Mouse (Mus musculus): ENCODE measurements at regions not wholly inside any gene's neighbourhood (a gene's known extent, or its start where the extent isn't known, plus 50 kb on each side); places are given as distances from the start of the nearest gene placed in this dataset.

- no peak overlapping the region for H3K4me3 ChIP-seq (ENCODE audit: low read depth, low read length)
- no peak overlapping the region for H3K9ac ChIP-seq (ENCODE audit: low read depth, poor library complexity, severe bottlenecking)
- TF ChIP-seq POLR2A (IDR thresholded peaks at IDR 0.05; ENCODE audit: insufficient read depth, low read length) (no peak), EP300 (IDR thresholded peaks at IDR 0.05; ENCODE audit: insufficient read depth, low read depth, low read length) (no peak), CTCF (IDR thresholded peaks at IDR 0.05; ENCODE audit: low read depth, low read length) (no peak)
- no peaks in the 10 kb centered on the region for H3K27me3 ChIP-seq (ENCODE audit: control insufficient read depth, insufficient read depth, low read length, poor library complexity, severe bottlenecking)
- no peak overlapping the region for H3K27ac ChIP-seq (ENCODE audit: insufficient read depth, low read length)
- no peaks in the 10 kb centered on the region for H3K36me3 ChIP-seq (ENCODE audit: control insufficient read depth, insufficient read depth, low read length, poor library complexity, severe bottlenecking)
- H3K4me1 ChIP-seq (ENCODE audit: control insufficient read depth, insufficient read depth, low read length) = no peaks in the 10 kb centered on the region
- no peaks in the 10 kb centered on the region for H3K9me3 ChIP-seq (replicated peaks; ENCODE audit: control insufficient read depth, insufficient read depth, low read length, poor library complexity, severe bottlenecking)
These were observed 768.5 kb upstream of the Klhl1 start for GRCm38 (mm10) chr14:97287447-97287846.

- Histone ChIP-seq H3K9me3 (replicated peaks; ENCODE audit: control insufficient read depth, insufficient read depth, low read length, poor library complexity, severe bottlenecking) (no peaks in the 10 kb centered on the region), H3K4me3 (ENCODE audit: low read depth, low read length) (no peak overlapping the region), H3K27ac (ENCODE audit: insufficient read depth, low read length) (no peak overlapping the region), H3K27me3 (ENCODE audit: control insufficient read depth, insufficient read depth, low read length, poor library complexity, severe bottlenecking) (no peaks in the 10 kb centered on the region), H3K4me1 (ENCODE audit: control insufficient read depth, insufficient read depth, low read length) (no peaks in the 10 kb centered on the region), H3K36me3 (ENCODE audit: control insufficient read depth, insufficient read depth, low read length, poor library complexity, severe bottlenecking) (no peaks in the 10 kb centered on the region), H3K9ac (ENCODE audit: low read depth, poor library complexity, severe bottlenecking) (no peak overlapping the region)
- no peak for TF ChIP-seq CTCF (IDR thresholded peaks at IDR 0.05; ENCODE audit: low read depth, low read length)
- TF ChIP-seq POLR2A (IDR thresholded peaks at IDR 0.05; ENCODE audit: insufficient read depth, low read length) = no peak
- TF ChIP-seq EP300 (IDR thresholded peaks at IDR 0.05; ENCODE audit: insufficient read depth, low read depth, low read length) = no peak
These were observed 739.6 kb upstream of the Klhl1 start for GRCm38 (mm10) chr14:97258461-97258860.
